Mouse (Mus musculus) embryo, embryonic 9.5 days (tissue): ENCODE results near the gene Thrb.

Experiments
- DNase-seq: peaks from one replicate; pipeline ENCODE4 v3.0.0-alpha.2; 2017; ENCODE audit errors: extremely low spot score

Gene Thrb

GRCm38 (mm10) chr14:17781921-17782320, 121.9 kb downstream of the Thrb start:
- DNase-seq = no peak

- no peak for DNase-seq
Measured at GRCm38 (mm10) chr14:17784207-17784806, 124.2 kb downstream of the Thrb start.

GRCm38 (mm10) chr14:17785370-17785769, 125.3 kb downstream of the Thrb start:
- DNase-seq = peak; percentile 6

- DNase-seq = no peak
Measured at GRCm38 (mm10) chr14:17786249-17786648, 126.2 kb downstream of the Thrb start.

GRCm38 (mm10) chr14:17803934-17804602, 144.0 kb downstream of the Thrb start:
- DNase-seq = no peak

- no peak for DNase-seq
Measured at GRCm38 (mm10) chr14:17811051-17811450, 151.0 kb downstream of the Thrb start.

GRCm38 (mm10) chr14:17812414-17812813, 152.4 kb downstream of the Thrb start:
- DNase-seq = no peak

- DNase-seq = no peak
Measured at GRCm38 (mm10) chr14:17815103-17815502, 155.0 kb downstream of the Thrb start.

- DNase-seq = no peak
Measured at GRCm38 (mm10) chr14:17818086-17818485, 158.0 kb downstream of the Thrb start.

- no peak for DNase-seq
Measured at GRCm38 (mm10) chr14:17822754-17823153, 162.7 kb downstream of the Thrb start.

- no peak for DNase-seq
Measured at GRCm38 (mm10) chr14:17827401-17827800, 167.3 kb downstream of the Thrb start.

GRCm38 (mm10) chr14:17835738-17836137, 175.7 kb downstream of the Thrb start:
- DNase-seq = no peak

- DNase-seq = no peak
Measured at GRCm38 (mm10) chr14:17836766-17837165, 176.7 kb downstream of the Thrb start.

GRCm38 (mm10) chr14:17845003-17845697, 185.1 kb downstream of the Thrb start:
- DNase-seq = no peak

GRCm38 (mm10) chr14:17845871-17846270, 185.8 kb downstream of the Thrb start:
- no peak for DNase-seq

GRCm38 (mm10) chr14:17846700-17847099, 186.6 kb downstream of the Thrb start:
- no peak for DNase-seq

GRCm38 (mm10) chr14:17847211-17847610, 187.2 kb downstream of the Thrb start:
- DNase-seq = no peak

GRCm38 (mm10) chr14:17850355-17850754, 190.3 kb downstream of the Thrb start:
- DNase-seq = no peak

GRCm38 (mm10) chr14:17852236-17852635, 192.2 kb downstream of the Thrb start:
- no peak for DNase-seq

- no peak for DNase-seq
Measured at GRCm38 (mm10) chr14:17859790-17860385, 199.8 kb downstream of the Thrb start.

GRCm38 (mm10) chr14:17862651-17863050, 202.6 kb downstream of the Thrb start:
- no peak for DNase-seq

- no peak for DNase-seq
Measured at GRCm38 (mm10) chr14:17863701-17864320, 203.8 kb downstream of the Thrb start.
